Mouse (Mus musculus): Measurements from ENCODE around the gene Cherp. TPM values are rescaled to one million over a fixed set of nuclear protein-coding genes. Genes with fewer than 3 reads are reported as not detected.
A peak's percentile ranks its signal among the peaks of the same experiment; 100 is the strongest.

Cherp gene
- polyA plus RNA-seq, 1 experiment from 2014 or later: 92.8 TPM

GRCm38 (mm10) chr8:72491680-72492621, 16.9 kb upstream of the Cherp start, which contains the start of gene Slc35e1:
Slc35e1 (minus strand) TSS chr8:72492614.
- peaks cover 18% of the 10 kb centered on the region for H3K4me1 ChIP-seq (replicated peaks; ENCODE audit: control insufficient read depth, insufficient read depth, low read length)
- ATAC-seq (replicated peaks; ENCODE audit: low FRiP score) (peak; percentile 32), DNase-seq (ENCODE audit: low spot score) (peak; percentile 65)
- H3K4me3 ChIP-seq (ENCODE audit: low read depth, low read length): peak within 1 kb of the TSS; percentile 96
- H3K27ac ChIP-seq (ENCODE audit: low read depth, low read length): peak within 1 kb of the TSS; percentile 83
- H3K27me3 ChIP-seq (replicated peaks; ENCODE audit: control insufficient read depth, insufficient read depth, low read length): no peaks in the 10 kb centered on the region
- H3K4me2 ChIP-seq: peak within 1 kb of the TSS; percentile 96
- H3K36me3 ChIP-seq (ENCODE audit: control insufficient read depth, insufficient read depth, low read length): peaks cover 33% of the 10 kb centered on the region
- WGBS: 1% methylated on average over 92 of the region's 98 CpGs
- H3K9ac ChIP-seq (ENCODE audit: low read depth, low read length): peak within 1 kb of the TSS; percentile 92
- H3K9me3 ChIP-seq (ENCODE audit: control insufficient read depth, low read length): no peaks in the 10 kb centered on the region

- Histone ChIP-seq H3K9me3 (ENCODE audit: control insufficient read depth, low read length) (no peaks in the 10 kb centered on the region), H3K36me3 (ENCODE audit: control insufficient read depth, insufficient read depth, low read length) (peaks cover 24% of the 10 kb centered on the region), H3K27me3 (replicated peaks; ENCODE audit: control insufficient read depth, insufficient read depth, low read length) (no peaks in the 10 kb centered on the region), H3K27ac (ENCODE audit: low read depth, low read length) (no peak overlapping the region), H3K4me1 (replicated peaks; ENCODE audit: control insufficient read depth, insufficient read depth, low read length) (peaks cover 18% of the 10 kb centered on the region), H3K9ac (ENCODE audit: low read depth, low read length) (no peak overlapping the region; the same call in 1 of the 2 replicates), H3K4me2 (peak overlapping the region; percentile 96), H3K4me3 (ENCODE audit: low read depth, low read length) (peak overlapping the region; percentile 18)
- no peak for DNase-seq (ENCODE audit: low spot score)
- WGBS: 85% methylated on average over 2 of the region's 2 CpGs
- no peak for ATAC-seq (replicated peaks; ENCODE audit: low FRiP score)
These were observed 16.0 kb upstream of the Cherp start for GRCm38 (mm10) chr8:72491017-72491416.

GRCm38 (mm10) chr8:72487014-72487413, 12.0 kb upstream of the Cherp start:
- peaks cover 10% of the 10 kb centered on the region for H3K4me1 ChIP-seq (replicated peaks; ENCODE audit: control insufficient read depth, insufficient read depth, low read length)
- H3K9me3 ChIP-seq (ENCODE audit: control insufficient read depth, low read length): no peaks in the 10 kb centered on the region
- H3K9ac ChIP-seq (ENCODE audit: low read depth, low read length): no peak overlapping the region
- H3K27ac ChIP-seq (ENCODE audit: low read depth, low read length): no peak overlapping the region
- no peak overlapping the region for H3K4me2 ChIP-seq
- no peaks in the 10 kb centered on the region for H3K27me3 ChIP-seq (replicated peaks; ENCODE audit: control insufficient read depth, insufficient read depth, low read length)
- no peak overlapping the region for H3K4me3 ChIP-seq (ENCODE audit: low read depth, low read length)
- no peak for ATAC-seq (replicated peaks; ENCODE audit: low FRiP score)
- DNase-seq (ENCODE audit: low spot score): no peak
- peaks cover 25% of the 10 kb centered on the region; the same call in 1 of the 2 replicates for H3K36me3 ChIP-seq (ENCODE audit: control insufficient read depth, insufficient read depth, low read length)

GRCm38 (mm10) chr8:72485456-72486199, 10.6 kb upstream of the Cherp start:
- Histone ChIP-seq H3K9me3 (ENCODE audit: control insufficient read depth, low read length) (no peaks in the 10 kb centered on the region), H3K27me3 (replicated peaks; ENCODE audit: control insufficient read depth, insufficient read depth, low read length) (no peaks in the 10 kb centered on the region), H3K4me1 (replicated peaks; ENCODE audit: control insufficient read depth, insufficient read depth, low read length) (peaks cover 2% of the 10 kb centered on the region; the same call in 1 of the 2 replicates), H3K27ac (ENCODE audit: low read depth, low read length) (no peak overlapping the region), H3K4me2 (no peak overlapping the region), H3K36me3 (ENCODE audit: control insufficient read depth, insufficient read depth, low read length) (peaks cover 25% of the 10 kb centered on the region; the same call in 1 of the 2 replicates), H3K9ac (ENCODE audit: low read depth, low read length) (no peak overlapping the region), H3K4me3 (ENCODE audit: low read depth, low read length) (no peak overlapping the region)
- DNase-seq (ENCODE audit: low spot score) (no peak), ATAC-seq (replicated peaks; ENCODE audit: low FRiP score) (peak; percentile 39; the same call in 1 of the 2 replicates)
- 65% methylated on average over 6 of the region's 6 CpGs for WGBS

- Histone ChIP-seq H3K9me3 (ENCODE audit: control insufficient read depth, low read length) (no peaks in the 10 kb centered on the region), H3K36me3 (ENCODE audit: control insufficient read depth, insufficient read depth, low read length) (peaks cover 69% of the 10 kb centered on the region), H3K27me3 (replicated peaks; ENCODE audit: control insufficient read depth, insufficient read depth, low read length) (no peaks in the 10 kb centered on the region), H3K9ac (ENCODE audit: low read depth, low read length) (no peak overlapping the region), H3K4me1 (replicated peaks; ENCODE audit: control insufficient read depth, insufficient read depth, low read length) (peaks cover 10% of the 10 kb centered on the region; the same call in 1 of the 2 replicates), H3K4me3 (ENCODE audit: low read depth, low read length) (no peak overlapping the region), H3K27ac (ENCODE audit: low read depth, low read length) (no peak overlapping the region), H3K4me2 (no peak overlapping the region)
- ATAC-seq (replicated peaks; ENCODE audit: low FRiP score): no peak
- no peak for DNase-seq (ENCODE audit: low spot score)
- 95% methylated on average over 7 of the region's 7 CpGs for WGBS
These were observed 4.3 kb downstream of the Cherp start for GRCm38 (mm10) chr8:72470684-72471083.

- Histone ChIP-seq H3K9ac (ENCODE audit: low read depth, low read length) (no peak overlapping the region), H3K4me3 (ENCODE audit: low read depth, low read length) (no peak overlapping the region), H3K27me3 (replicated peaks; ENCODE audit: control insufficient read depth, insufficient read depth, low read length) (no peaks in the 10 kb centered on the region), H3K36me3 (ENCODE audit: control insufficient read depth, insufficient read depth, low read length) (peaks cover 76% of the 10 kb centered on the region), H3K9me3 (ENCODE audit: control insufficient read depth, low read length) (no peaks in the 10 kb centered on the region), H3K4me2 (no peak overlapping the region), H3K4me1 (replicated peaks; ENCODE audit: control insufficient read depth, insufficient read depth, low read length) (peaks cover 10% of the 10 kb centered on the region; the same call in 1 of the 2 replicates), H3K27ac (ENCODE audit: low read depth, low read length) (no peak overlapping the region)
- 92% methylated on average over 8 of the region's 8 CpGs for WGBS
- ATAC-seq (replicated peaks; ENCODE audit: low FRiP score): no peak
- DNase-seq (ENCODE audit: low spot score): no peak
These were observed 5.0 kb downstream of the Cherp start for GRCm38 (mm10) chr8:72469984-72470383.

- Histone ChIP-seq H3K4me1 (replicated peaks; ENCODE audit: control insufficient read depth, insufficient read depth, low read length) (peaks cover 9% of the 10 kb centered on the region; the same call in 1 of the 2 replicates), H3K4me2 (no peak overlapping the region), H3K27ac (ENCODE audit: low read depth, low read length) (no peak overlapping the region), H3K4me3 (ENCODE audit: low read depth, low read length) (no peak overlapping the region), H3K27me3 (replicated peaks; ENCODE audit: control insufficient read depth, insufficient read depth, low read length) (no peaks in the 10 kb centered on the region), H3K9ac (ENCODE audit: low read depth, low read length) (no peak overlapping the region), H3K36me3 (ENCODE audit: control insufficient read depth, insufficient read depth, low read length) (peaks cover 81% of the 10 kb centered on the region), H3K9me3 (ENCODE audit: control insufficient read depth, low read length) (no peaks in the 10 kb centered on the region)
- WGBS: 88% methylated on average over 2 of the region's 2 CpGs
- ATAC-seq (replicated peaks; ENCODE audit: low FRiP score) (no peak), DNase-seq (ENCODE audit: low spot score) (no peak)
These were observed 5.8 kb downstream of the Cherp start for GRCm38 (mm10) chr8:72469243-72469642.

GRCm38 (mm10) chr8:72464211-72464610, 10.8 kb downstream of the Cherp start:
- H3K4me2 ChIP-seq: no peak overlapping the region
- no peak overlapping the region for H3K27ac ChIP-seq (ENCODE audit: low read depth, low read length)
- no peak overlapping the region for H3K4me3 ChIP-seq (ENCODE audit: low read depth, low read length)
- H3K27me3 ChIP-seq (replicated peaks; ENCODE audit: control insufficient read depth, insufficient read depth, low read length): no peaks in the 10 kb centered on the region
- H3K4me1 ChIP-seq (replicated peaks; ENCODE audit: control insufficient read depth, insufficient read depth, low read length): no peaks in the 10 kb centered on the region
- 97% methylated on average over 10 of the region's 10 CpGs for WGBS
- ATAC-seq (replicated peaks; ENCODE audit: low FRiP score) (no peak), DNase-seq (ENCODE audit: low spot score) (no peak)
- no peak overlapping the region for H3K9ac ChIP-seq (ENCODE audit: low read depth, low read length)
- H3K36me3 ChIP-seq (ENCODE audit: control insufficient read depth, insufficient read depth, low read length): peaks cover 90% of the 10 kb centered on the region
- H3K9me3 ChIP-seq (ENCODE audit: control insufficient read depth, low read length): no peaks in the 10 kb centered on the region

All from liver, embryonic 11.5 days (tissue).